Mouse (Mus musculus) lung, adult 2 months (tissue): ENCODE results near the gene Scgb3a1.

ENCODE experiments used
- CTCF ChIP-seq: fragments of 200-500 bp; IDR thresholded peaks from 2 replicates; pipeline ENCODE4 v1.5.1; 2011; ENCODE audit warnings: mild to moderate bottlenecking, low read length, control low read depth; ENCODE audit not compliant: insufficient read depth
- POLR2A ChIP-seq: fragments of 200-500 bp; IDR thresholded peaks from 2 replicates; pipeline ENCODE4 v1.6.1; 2011; ENCODE audit warnings: low read depth, mild to moderate bottlenecking, control low read depth, low read length, borderline replicate concordance; ENCODE audit errors: extremely low read depth

- TF ChIP-seq CTCF (no peak), POLR2A (no peak)
Measured at GRCm38 (mm10) chr11:49653079-49653408, 10.4 kb upstream of the Scgb3a1 start.
